Mouse (Mus musculus) hindbrain, embryonic 12.5 days (tissue): ENCODE measurements at regions not wholly inside any gene's neighbourhood (a gene's known extent, or its start where the extent isn't known, plus 50 kb on each side); places are given as distances from the start of the nearest gene placed in this dataset.

ENCODE experiments used
- ATAC-seq: fragments of 200-750 bp; cut with Nextera tagmentation; 2 replicates; pipeline ENCODE4 v1.8.0; 2017; ENCODE audit warnings: moderate TSS enrichment; ENCODE audit not compliant: low FRiP score
- H3K27ac ChIP-seq: fragments of 300-500 bp; sonication (generic); 2 replicates; pipeline ENCODE4 v1.5.1; 2016; ENCODE audit warnings: mild to moderate bottlenecking
- H3K27me3 ChIP-seq: fragments of 300-500 bp; sonication (generic); 2 replicates; pipeline ENCODE4 v1.6.1; 2016; ENCODE audit warnings: mild to moderate bottlenecking
- H3K36me3 ChIP-seq: fragments of 300-500 bp; sonication (generic); 2 replicates; pipeline ENCODE4 v1.6.1; 2016; ENCODE audit warnings: mild to moderate bottlenecking
- H3K4me1 ChIP-seq: fragments of 300-500 bp; sonication (generic); 2 replicates; pipeline ENCODE4 v1.6.1; 2016
- H3K4me2 ChIP-seq: fragments of 300-500 bp; sonication (generic); replicated peaks from 2 replicates; pipeline ENCODE4 v1.6.1; 2016; ENCODE audit warnings: mild to moderate bottlenecking
- H3K4me3 ChIP-seq: fragments of 300-500 bp; sonication (generic); 2 replicates; pipeline ENCODE4 v1.5.1; 2016; ENCODE audit warnings: mild to moderate bottlenecking
- H3K9ac ChIP-seq: fragments of 300-500 bp; sonication (generic); 2 replicates; pipeline ENCODE4 v1.6.1; 2016; ENCODE audit warnings: mild to moderate bottlenecking, moderate library complexity
- H3K9me3 ChIP-seq: fragments of 300-500 bp; sonication (generic); replicated peaks from 2 replicates; pipeline ENCODE4 v1.6.1; 2016; ENCODE audit warnings: mild to moderate bottlenecking
- WGBS: fragments of 180-500 bp; shearing (Covaris S2); methylation state at CpG from one replicate; pipeline ENCODE4 v1.1.7; 2016; 5-methylcytosine and 5-hydroxymethylcytosine counted together

GRCm38 (mm10) chr16:29944966-29945365 is 119.2 kb upstream of the Hes1 start:
- no peak overlapping the region for H3K4me2 ChIP-seq
- no peak overlapping the region for H3K4me3 ChIP-seq
- H3K9ac ChIP-seq, result no peak overlapping the region
- H3K4me1 ChIP-seq, result peaks cover 13% of the 10 kb centered on the region
- no peak for ATAC-seq
- 47% methylated on average over 5 of the region's 5 CpGs for WGBS
- H3K27ac ChIP-seq, result no peak overlapping the region
- H3K27me3 ChIP-seq, result peaks cover 27% of the 10 kb centered on the region
- H3K36me3 ChIP-seq, result no peaks in the 10 kb centered on the region
- no peaks in the 10 kb centered on the region for H3K9me3 ChIP-seq

GRCm38 (mm10) chr16:29945376-29945890 is 118.8 kb upstream of the Hes1 start:
- no peaks in the 10 kb centered on the region for H3K36me3 ChIP-seq

GRCm38 (mm10) chr16:29945891-29946598 is 118.1 kb upstream of the Hes1 start:
- H3K9ac ChIP-seq, result peak overlapping the region; percentile 50
- H3K36me3 ChIP-seq, result no peaks in the 10 kb centered on the region
- ATAC-seq, result peak; percentile 81
- H3K27ac ChIP-seq, result peak overlapping the region; percentile 18; the same call in 1 of the 2 replicates
- H3K4me2 ChIP-seq, result peak overlapping the region; percentile 74
- H3K4me3 ChIP-seq, result peak overlapping the region; percentile 37
- peaks cover 13% of the 10 kb centered on the region for H3K4me1 ChIP-seq
- H3K9me3 ChIP-seq, result no peaks in the 10 kb centered on the region
- 3% methylated on average over 39 of the region's 39 CpGs for WGBS
- peaks cover 27% of the 10 kb centered on the region for H3K27me3 ChIP-seq

More at GRCm38 (mm10) chr16:29945376-29945890, 118.8 kb upstream of the Hes1 start:
- Histone ChIP-seq H3K9ac (peak overlapping the region; percentile 50), H3K4me2 (peak overlapping the region; percentile 74), H3K4me3 (peak overlapping the region; percentile 37), H3K27me3 (peaks cover 27% of the 10 kb centered on the region), H3K9me3 (no peaks in the 10 kb centered on the region), H3K27ac (peak overlapping the region; percentile 18; the same call in 1 of the 2 replicates), H3K4me1 (peaks cover 13% of the 10 kb centered on the region)
- 23% methylated on average over 9 of the region's 9 CpGs for WGBS
- ATAC-seq, result 0 out of 2 replicates have a peak, but pooled peaks have one; percentile 30

- 84% methylated on average over 5 of the region's 5 CpGs for WGBS
- ATAC-seq, result no peak
Measured at GRCm38 (mm10) chr16:29946966-29947365, 117.2 kb upstream of the Hes1 start.

GRCm38 (mm10) chr16:29947670-29948069 is 116.5 kb upstream of the Hes1 start:
- Histone ChIP-seq H3K27ac (no peak overlapping the region), H3K4me3 (no peak overlapping the region), H3K4me1 (peaks cover 13% of the 10 kb centered on the region), H3K9me3 (no peaks in the 10 kb centered on the region), H3K27me3 (peaks cover 27% of the 10 kb centered on the region), H3K36me3 (no peaks in the 10 kb centered on the region), H3K9ac (no peak overlapping the region), H3K4me2 (no peak overlapping the region)
- 70% methylated on average over 5 of the region's 5 CpGs for WGBS
- ATAC-seq, result no peak

More at GRCm38 (mm10) chr16:29946966-29947365, 117.2 kb upstream of the Hes1 start:
- H3K4me1 ChIP-seq, result peaks cover 13% of the 10 kb centered on the region
- H3K9me3 ChIP-seq, result no peaks in the 10 kb centered on the region
- H3K36me3 ChIP-seq, result no peaks in the 10 kb centered on the region
- peaks cover 27% of the 10 kb centered on the region for H3K27me3 ChIP-seq
- no peak overlapping the region for H3K9ac ChIP-seq
- no peak overlapping the region for H3K27ac ChIP-seq
- no peak overlapping the region for H3K4me2 ChIP-seq
- H3K4me3 ChIP-seq, result no peak overlapping the region

- H3K36me3 ChIP-seq, result no peaks in the 10 kb centered on the region
- H3K9me3 ChIP-seq, result no peaks in the 10 kb centered on the region
- WGBS, result 26% methylated on average over 9 of the region's 9 CpGs
- H3K4me1 ChIP-seq, result peaks cover 13% of the 10 kb centered on the region
- no peak overlapping the region for H3K9ac ChIP-seq
- 0 out of 2 replicates have a peak overlapping the region, but pooled peaks have one; percentile 14 for H3K27ac ChIP-seq
- H3K4me2 ChIP-seq, result no peak overlapping the region
- ATAC-seq, result no peak
- no peak overlapping the region for H3K4me3 ChIP-seq
- H3K27me3 ChIP-seq, result peaks cover 23% of the 10 kb centered on the region
Measured at GRCm38 (mm10) chr16:29950136-29950535, 114.0 kb upstream of the Hes1 start.

GRCm38 (mm10) chr16:29950791-29951190 is 113.4 kb upstream of the Hes1 start:
- no peak overlapping the region for H3K4me3 ChIP-seq
- ATAC-seq, result no peak
- H3K27ac ChIP-seq, result no peak overlapping the region
- WGBS, result 85% methylated on average over 4 of the region's 4 CpGs
- H3K27me3 ChIP-seq, result peaks cover 17% of the 10 kb centered on the region
- H3K4me1 ChIP-seq, result peaks cover 7% of the 10 kb centered on the region
- no peak overlapping the region for H3K4me2 ChIP-seq
- H3K9me3 ChIP-seq, result no peaks in the 10 kb centered on the region
- no peaks in the 10 kb centered on the region for H3K36me3 ChIP-seq
- H3K9ac ChIP-seq, result no peak overlapping the region

GRCm38 (mm10) chr16:29954700-29955099 is 109.5 kb upstream of the Hes1 start:
- no peak for ATAC-seq
- H3K27me3 ChIP-seq, result peaks cover 8% of the 10 kb centered on the region; the same call in 1 of the 2 replicates

GRCm38 (mm10) chr16:29956904-29957303 is 107.3 kb upstream of the Hes1 start:
- H3K4me1 ChIP-seq, result no peaks in the 10 kb centered on the region
- 54% methylated on average over 7 of the region's 7 CpGs for WGBS
- ATAC-seq, result no peak

More at GRCm38 (mm10) chr16:29954700-29955099, 109.5 kb upstream of the Hes1 start:
- WGBS, result 91% methylated on average over 10 of the region's 10 CpGs
- Histone ChIP-seq H3K4me1 (no peaks in the 10 kb centered on the region), H3K27ac (no peak overlapping the region), H3K9me3 (no peaks in the 10 kb centered on the region), H3K4me2 (no peak overlapping the region), H3K36me3 (no peaks in the 10 kb centered on the region), H3K4me3 (no peak overlapping the region), H3K9ac (no peak overlapping the region)

GRCm38 (mm10) chr16:29959939-29960637 is 104.1 kb upstream of the Hes1 start:
- Histone ChIP-seq H3K4me1 (no peaks in the 10 kb centered on the region), H3K36me3 (no peaks in the 10 kb centered on the region), H3K4me3 (no peak overlapping the region), H3K27ac (no peak overlapping the region), H3K27me3 (peaks cover 3% of the 10 kb centered on the region; the same call in 1 of the 2 replicates), H3K9me3 (0 out of 2 replicates have a peak, but pooled peaks cover 3% of the 10 kb centered on the region), H3K4me2 (no peak overlapping the region), H3K9ac (no peak overlapping the region)
- 83% methylated on average over 12 of the region's 12 CpGs for WGBS
- ATAC-seq, result no peak

More at GRCm38 (mm10) chr16:29956904-29957303, 107.3 kb upstream of the Hes1 start:
- Histone ChIP-seq H3K9ac (no peak overlapping the region), H3K4me3 (no peak overlapping the region), H3K36me3 (no peaks in the 10 kb centered on the region), H3K27me3 (peaks cover 8% of the 10 kb centered on the region; the same call in 1 of the 2 replicates), H3K9me3 (no peaks in the 10 kb centered on the region), H3K27ac (no peak overlapping the region), H3K4me2 (no peak overlapping the region)

- no peak overlapping the region for H3K4me3 ChIP-seq
- H3K36me3 ChIP-seq, result no peaks in the 10 kb centered on the region
- H3K9me3 ChIP-seq, result 0 out of 2 replicates have a peak, but pooled peaks cover 3% of the 10 kb centered on the region
- H3K27ac ChIP-seq, result no peak overlapping the region
- 79% methylated on average over 4 of the region's 4 CpGs for WGBS
- no peak overlapping the region for H3K9ac ChIP-seq
- H3K4me1 ChIP-seq, result no peaks in the 10 kb centered on the region
- no peak overlapping the region for H3K4me2 ChIP-seq
- peaks cover 6% of the 10 kb centered on the region; the same call in 1 of the 2 replicates for H3K27me3 ChIP-seq
- no peak for ATAC-seq
Measured at GRCm38 (mm10) chr16:29963284-29963683, 100.9 kb upstream of the Hes1 start.

GRCm38 (mm10) chr16:29964563-29964962 is 99.6 kb upstream of the Hes1 start:
- Histone ChIP-seq H3K4me2 (no peak overlapping the region), H3K27me3 (0 out of 2 replicates have a peak, but pooled peaks cover 3% of the 10 kb centered on the region), H3K4me3 (no peak overlapping the region), H3K4me1 (0 out of 2 replicates have a peak, but pooled peaks cover 2% of the 10 kb centered on the region), H3K9ac (no peak overlapping the region), H3K9me3 (0 out of 2 replicates have a peak, but pooled peaks cover 3% of the 10 kb centered on the region), H3K27ac (no peak overlapping the region), H3K36me3 (no peaks in the 10 kb centered on the region)
- no peak for ATAC-seq
- 94% methylated on average over 8 of the region's 8 CpGs for WGBS
